Mouse (Mus musculus): Measurements from ENCODE around the gene Coq5.

- TF ChIP-seq CTCF (IDR thresholded peaks at IDR 0.05; ENCODE audit: low read depth, low read length) (no peak), GATA1 (IDR thresholded peaks at IDR 0.05; ENCODE audit: borderline replicate concordance, low read length) (no peak), TAL1 (conservative IDR thresholded peaks at IDR 0.05; ENCODE audit: low read depth, low read length) (no peak)
Measured at GRCm38 (mm10) chr5:115274771-115275170, 4.7 kb upstream of the Coq5 start.
